Mouse (Mus musculus) intestine, embryonic 14.5 days (tissue): ENCODE data around the gene Rtraf. TPM values are rescaled to one million over a fixed set of nuclear protein-coding genes. Genes with fewer than 3 reads are reported as not detected.

Experiments used
- ATAC-seq: fragments of 200-750 bp; cut with Nextera tagmentation; replicated peaks from 2 replicates; pipeline ENCODE4 v1.8.0; 2017; ENCODE audit warnings: low read depth, moderate number of reproducible peaks, moderate TSS enrichment, moderate library complexity; ENCODE audit not compliant: low FRiP score, low TSS enrichment
- DNase-seq: peaks from one replicate; pipeline ENCODE4 v3.0.0-alpha.2; 2018; ENCODE audit warnings: low spot score
- H3K27ac ChIP-seq: fragments of 300-500 bp; sonication (generic); 2 replicates; pipeline ENCODE4 v1.5.1; 2014; ENCODE audit warnings: low read depth, mild to moderate bottlenecking, control low read depth
- H3K27me3 ChIP-seq: fragments of 300-500 bp; sonication (generic); replicated peaks from 2 replicates; pipeline ENCODE4 v1.6.1; 2014; ENCODE audit warnings: low read length, control low read depth; ENCODE audit not compliant: control insufficient read depth, insufficient read depth
- H3K36me3 ChIP-seq: fragments of 300-500 bp; sonication (generic); 2 replicates; pipeline ENCODE4 v1.6.1; 2014; ENCODE audit warnings: low read length, control low read depth; ENCODE audit not compliant: control insufficient read depth, insufficient read depth
- H3K4me1 ChIP-seq: fragments of 300-500 bp; sonication (generic); replicated peaks from 2 replicates; pipeline ENCODE4 v1.6.1; 2014; ENCODE audit warnings: low read length, control low read depth, mixed read lengths; ENCODE audit not compliant: control insufficient read depth, insufficient read depth
- H3K4me2 ChIP-seq: fragments of 300-500 bp; sonication (generic); 2 replicates; pipeline ENCODE4 v1.6.1; 2014; ENCODE audit warnings: low read length
- H3K4me3 ChIP-seq: fragments of 300-500 bp; sonication (generic); 2 replicates; pipeline ENCODE4 v1.5.1; 2014; ENCODE audit warnings: low read depth, low read length, control low read depth, mixed read lengths
- H3K9ac ChIP-seq: fragments of 300-500 bp; sonication (generic); 2 replicates; pipeline ENCODE4 v1.6.1; 2014; ENCODE audit warnings: mild to moderate bottlenecking, low read length
- H3K9me3 ChIP-seq: fragments of 300-500 bp; sonication (generic); 2 replicates; pipeline ENCODE4 v1.6.1; 2016; ENCODE audit warnings: low read length, control low read depth; ENCODE audit not compliant: control insufficient read depth
- whole genome bisulfite sequencing: fragments of 180-500 bp; shearing (Covaris S2); extraction: QIAGEN DNeasy Blood & Tissue Kit; methylation state at CpG from one replicate; pipeline ENCODE4 v1.1.7; 2014; 5-methylcytosine and 5-hydroxymethylcytosine counted together
- polyA plus RNA-seq: library from polyadenylated mRNA; unstranded; fragments of >200 nt; fragmentation: Nextera tagmentation; extraction: Ambion mirVana; gene quantifications from 2 replicates; pipeline ENCODE4 v1.2.1, GENCODE M21; 2014

Rtraf gene
- polyA plus RNA-seq, 1 experiment from 2014 or later: 213 TPM

- no peak overlapping the region for H3K27ac ChIP-seq
- no peak overlapping the region for H3K4me3 ChIP-seq
- no peaks in the 10 kb centered on the region for H3K9me3 ChIP-seq
- no peaks in the 10 kb centered on the region for H3K4me1 ChIP-seq
- ATAC-seq: no peak
- 88% methylated on average over 13 of the region's 13 CpGs for WGBS
- no peak overlapping the region for H3K4me2 ChIP-seq
- H3K27me3 ChIP-seq: no peaks in the 10 kb centered on the region
- peaks cover 20% of the 10 kb centered on the region for H3K36me3 ChIP-seq
- H3K9ac ChIP-seq: no peak overlapping the region
- DNase-seq: no peak
Measured at GRCm38 (mm10) chr14:19777945-19778344, 45.7 kb downstream of the Rtraf start.

- no peak for DNase-seq
- Histone ChIP-seq H3K4me1 (no peaks in the 10 kb centered on the region), H3K27me3 (no peaks in the 10 kb centered on the region), H3K27ac (no peak overlapping the region), H3K36me3 (peaks cover 20% of the 10 kb centered on the region), H3K9me3 (no peaks in the 10 kb centered on the region), H3K4me2 (no peak overlapping the region), H3K9ac (no peak overlapping the region), H3K4me3 (no peak overlapping the region)
- no peak for ATAC-seq
- WGBS: 86% methylated on average over 6 of the region's 6 CpGs
Measured at GRCm38 (mm10) chr14:19777365-19777764, 46.3 kb downstream of the Rtraf start.

GRCm38 (mm10) chr14:19776890-19777289 lies 46.7 kb downstream of the Rtraf start:
- H3K27ac ChIP-seq: no peak overlapping the region
- WGBS: 48% methylated on average over 6 of the region's 6 CpGs

GRCm38 (mm10) chr14:19776179-19776578 lies 47.4 kb downstream of the Rtraf start:
- H3K4me2 ChIP-seq: no peak overlapping the region
- no peak overlapping the region for H3K27ac ChIP-seq
- DNase-seq (no peak), ATAC-seq (no peak)
- peaks cover 17% of the 10 kb centered on the region for H3K36me3 ChIP-seq
- H3K4me1 ChIP-seq: no peaks in the 10 kb centered on the region
- H3K4me3 ChIP-seq: no peak overlapping the region
- H3K27me3 ChIP-seq: no peaks in the 10 kb centered on the region
- 95% methylated on average over 5 of the region's 5 CpGs for WGBS
- no peak overlapping the region for H3K9ac ChIP-seq
- H3K9me3 ChIP-seq: no peaks in the 10 kb centered on the region

More at GRCm38 (mm10) chr14:19776890-19777289, 46.7 kb downstream of the Rtraf start:
- no peak overlapping the region for H3K4me2 ChIP-seq
- no peak overlapping the region for H3K9ac ChIP-seq
- H3K36me3 ChIP-seq: peaks cover 20% of the 10 kb centered on the region
- DNase-seq: peak; percentile 75
- H3K4me3 ChIP-seq: no peak overlapping the region
- H3K4me1 ChIP-seq: no peaks in the 10 kb centered on the region
- no peak for ATAC-seq
- H3K9me3 ChIP-seq: no peaks in the 10 kb centered on the region
- H3K27me3 ChIP-seq: no peaks in the 10 kb centered on the region

GRCm38 (mm10) chr14:19775491-19775890 lies 48.1 kb downstream of the Rtraf start:
- Histone ChIP-seq H3K4me1 (no peaks in the 10 kb centered on the region), H3K36me3 (peaks cover 11% of the 10 kb centered on the region), H3K4me2 (no peak overlapping the region), H3K9ac (no peak overlapping the region), H3K27me3 (no peaks in the 10 kb centered on the region), H3K4me3 (no peak overlapping the region), H3K27ac (no peak overlapping the region), H3K9me3 (no peaks in the 10 kb centered on the region)
- ATAC-seq (no peak), DNase-seq (no peak)
- 86% methylated on average over 4 of the region's 4 CpGs for WGBS

GRCm38 (mm10) chr14:19774036-19774628 lies 49.5 kb downstream of the Rtraf start:
- DNase-seq (no peak), ATAC-seq (no peak)
- H3K9me3 ChIP-seq: no peaks in the 10 kb centered on the region
- no peaks in the 10 kb centered on the region for H3K4me1 ChIP-seq
- no peak overlapping the region for H3K4me2 ChIP-seq
- no peak overlapping the region for H3K27ac ChIP-seq
- no peak overlapping the region for H3K4me3 ChIP-seq
- no peaks in the 10 kb centered on the region for H3K27me3 ChIP-seq
- H3K36me3 ChIP-seq: peaks cover 7% of the 10 kb centered on the region
- no peak overlapping the region for H3K9ac ChIP-seq
- WGBS: 59% methylated on average over 13 of the region's 13 CpGs

- H3K4me3 ChIP-seq: no peak overlapping the region
- ATAC-seq (no peak), DNase-seq (no peak)
- H3K9ac ChIP-seq: no peak overlapping the region
- H3K27me3 ChIP-seq: no peaks in the 10 kb centered on the region
- no peaks in the 10 kb centered on the region for H3K4me1 ChIP-seq
- H3K36me3 ChIP-seq: peaks cover 4% of the 10 kb centered on the region; the same call in 1 of the 2 replicates
- no peak overlapping the region for H3K4me2 ChIP-seq
- WGBS: 81% methylated on average over 7 of the region's 7 CpGs
- no peak overlapping the region for H3K27ac ChIP-seq
- no peaks in the 10 kb centered on the region for H3K9me3 ChIP-seq
Measured at GRCm38 (mm10) chr14:19771173-19771572, 52.5 kb downstream of the Rtraf start.

GRCm38 (mm10) chr14:19769441-19770200 lies 54.0 kb downstream of the Rtraf start:
- ATAC-seq (no peak), DNase-seq (no peak)
- peaks cover 8% of the 10 kb centered on the region; the same call in 1 of the 2 replicates for H3K36me3 ChIP-seq
- no peak overlapping the region for H3K4me2 ChIP-seq
- H3K27ac ChIP-seq: no peak overlapping the region
- no peaks in the 10 kb centered on the region for H3K9me3 ChIP-seq
- H3K4me1 ChIP-seq: no peaks in the 10 kb centered on the region
- WGBS: 47% methylated on average over 6 of the region's 6 CpGs
- no peak overlapping the region for H3K9ac ChIP-seq
- no peaks in the 10 kb centered on the region for H3K27me3 ChIP-seq
- H3K4me3 ChIP-seq: no peak overlapping the region
